Mouse (Mus musculus) erythroid progenitor cell, adult 5-6 weeks (primary cell): ENCODE results near the gene Mfng. TPM values are rescaled to one million over a fixed set of nuclear protein-coding genes. Genes with fewer than 3 reads are reported as not detected.

ENCODE experiments used
- ATAC-seq: replicated peaks from 2 replicates; pipeline ENCODE4 v1.8.0; 2016; ENCODE audit warnings: moderate number of reproducible peaks, mild to moderate bottlenecking, moderate TSS enrichment, inconsistent platforms; ENCODE audit not compliant: poor library complexity, low FRiP score, severe bottlenecking
- total RNA-seq, 2 experiments: library from RNA; stranded (forward) in 1 of 2; stranded (reverse) in 1 of 2; fragments of 150-400 nt in 1 of 2; fragments of 186-747, 209-891 nt in 1 of 2; gene quantifications; 2 replicates each; pipeline versions ENCODE4 v1.2.3 to v1.2.4; 2015 to 2017; ENCODE audit warnings: low replicate concordance in 2 of 2

The Mfng gene
- total RNA-seq, 2 experiments from 2014 or later: 1.7 to 2.3 TPM

DNA sequence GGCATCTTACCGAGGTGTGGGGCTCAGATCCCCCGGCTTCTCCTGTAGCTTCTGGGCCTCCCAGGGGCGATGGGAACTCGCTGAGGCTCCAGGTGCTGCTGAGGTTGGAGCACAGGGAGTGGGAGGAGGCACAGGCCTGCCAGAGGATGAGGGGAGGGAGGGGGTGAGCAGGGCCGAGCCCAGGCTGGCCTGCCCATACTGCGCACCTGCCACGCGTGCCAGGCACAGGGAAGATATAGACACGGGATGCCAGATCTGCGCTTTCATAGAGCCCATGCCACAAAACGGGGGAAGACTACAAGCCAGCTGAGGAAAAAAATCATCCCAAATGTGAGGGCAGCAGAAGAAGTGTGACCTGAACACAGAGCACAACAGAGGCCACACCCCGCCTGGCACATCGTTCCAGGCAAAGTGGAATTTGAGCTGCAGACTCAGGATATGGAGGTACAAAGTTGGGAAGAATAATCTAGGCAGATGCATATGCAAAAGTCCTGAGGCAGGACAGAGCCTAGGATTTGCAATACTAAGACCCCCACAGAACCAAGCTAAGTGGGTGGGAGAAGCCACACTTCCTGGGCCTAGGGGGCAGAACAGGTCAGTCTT, 16.5 kb upstream of the Mfng start:
- ATAC-seq: no peak

DNA sequence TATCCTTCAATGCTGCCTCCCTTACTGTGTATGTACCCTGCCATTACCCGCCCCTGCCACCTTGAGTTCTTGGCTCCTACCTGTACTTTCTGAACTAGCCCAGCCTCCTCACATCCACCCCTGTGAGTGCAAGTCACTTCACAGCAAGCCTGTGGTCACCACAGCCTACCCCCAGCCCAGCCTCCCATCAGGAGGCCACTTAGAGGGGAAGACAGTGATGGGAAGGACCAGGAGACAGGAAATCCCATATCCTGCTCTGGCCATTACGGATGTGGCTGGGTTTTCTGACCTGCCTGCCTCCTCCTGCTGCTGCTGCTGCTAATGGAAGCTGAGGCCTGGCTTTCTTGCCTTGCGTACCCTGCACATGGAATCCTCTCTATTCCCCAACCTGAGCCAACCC, 14.8 kb upstream of the Mfng start:
- ATAC-seq: no peak

DNA sequence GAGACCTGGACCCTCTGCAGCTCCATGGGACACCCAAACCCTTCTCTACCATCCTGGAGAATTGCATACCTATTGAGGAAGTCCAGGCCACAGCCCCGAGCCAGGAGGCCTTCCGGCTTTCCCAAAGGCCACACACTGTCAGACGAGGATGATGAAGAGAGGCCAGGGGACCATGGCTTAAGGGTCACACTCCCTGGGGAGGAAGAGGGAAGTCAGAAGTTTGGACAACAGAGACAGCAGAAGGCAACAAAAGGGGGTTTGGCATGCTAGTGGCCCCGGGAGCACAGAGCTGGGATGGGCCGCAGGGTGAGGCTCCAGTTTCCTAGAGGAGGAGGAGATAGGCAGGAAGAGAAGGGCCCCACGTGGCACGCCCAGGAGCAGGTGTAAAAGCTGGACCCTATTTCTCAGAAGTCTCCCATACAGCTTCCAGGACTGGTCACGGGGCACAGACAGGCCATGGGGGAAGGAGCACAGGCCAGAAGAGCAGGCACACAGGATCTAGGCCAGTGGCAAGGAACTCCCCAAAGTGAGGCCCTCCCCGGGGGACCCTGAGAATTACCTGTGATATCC, 14.1 kb upstream of the Mfng start:
- ATAC-seq: no peak

DNA sequence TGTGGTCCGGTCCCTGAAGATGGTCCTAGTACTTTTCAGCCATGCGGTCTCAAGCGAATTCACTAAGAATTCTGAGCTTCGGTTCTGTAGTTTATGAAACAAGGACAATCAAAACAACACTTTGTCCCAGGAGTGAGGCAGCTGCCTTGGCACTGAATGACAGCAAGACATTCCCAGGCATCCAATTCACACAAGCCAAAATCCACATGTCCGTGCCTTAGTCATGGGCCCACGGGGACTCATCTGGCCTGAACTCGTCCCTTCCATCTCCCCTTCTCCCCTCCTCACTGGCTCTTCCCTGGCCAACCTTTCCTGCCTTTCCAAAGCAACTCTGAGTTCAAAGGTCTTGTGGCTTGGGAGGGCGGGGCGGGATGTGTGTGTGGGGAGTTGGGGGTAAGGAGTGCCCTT, 13.1 kb upstream of the Mfng start:
- no peak for ATAC-seq

DNA sequence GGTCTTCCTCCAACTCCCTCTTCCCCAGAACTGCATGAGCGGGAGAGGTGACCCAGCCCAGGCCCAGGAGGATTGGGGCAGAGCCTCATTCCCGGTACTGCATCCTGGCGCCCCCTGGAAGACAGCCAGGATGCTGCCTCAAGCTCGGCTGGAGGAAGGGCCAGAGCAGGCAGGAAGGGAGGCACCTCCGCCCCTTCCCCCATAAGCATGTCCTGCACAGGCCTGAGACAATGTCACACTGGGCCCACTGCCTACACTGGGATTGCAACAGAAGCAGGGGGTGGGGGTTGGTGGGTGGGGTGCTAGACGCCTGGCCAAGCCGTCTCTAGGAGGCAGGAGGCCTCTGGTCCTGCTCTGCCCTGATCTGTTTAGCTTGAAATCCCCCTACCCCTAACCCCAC, 12.7 kb upstream of the Mfng start:
- no peak for ATAC-seq

DNA sequence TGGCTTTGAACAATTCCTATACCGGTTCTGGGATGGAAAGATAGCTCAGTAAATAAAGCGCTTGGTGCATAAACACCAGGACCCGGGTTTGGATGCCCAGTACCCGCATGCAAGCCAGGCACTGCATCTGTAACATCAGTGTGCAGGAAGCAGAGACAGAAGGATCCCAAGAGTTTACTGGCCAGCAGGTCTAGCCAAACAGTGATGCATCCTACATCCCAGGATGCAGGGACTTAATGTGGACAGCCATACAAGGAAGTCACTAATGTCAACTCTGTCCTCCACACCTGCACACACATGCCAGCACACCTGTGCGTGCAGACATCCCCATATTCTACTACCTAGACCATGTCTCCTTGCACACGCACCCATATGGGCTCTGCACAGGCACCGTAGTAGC, 12.0 kb upstream of the Mfng start:
- no peak for ATAC-seq

DNA sequence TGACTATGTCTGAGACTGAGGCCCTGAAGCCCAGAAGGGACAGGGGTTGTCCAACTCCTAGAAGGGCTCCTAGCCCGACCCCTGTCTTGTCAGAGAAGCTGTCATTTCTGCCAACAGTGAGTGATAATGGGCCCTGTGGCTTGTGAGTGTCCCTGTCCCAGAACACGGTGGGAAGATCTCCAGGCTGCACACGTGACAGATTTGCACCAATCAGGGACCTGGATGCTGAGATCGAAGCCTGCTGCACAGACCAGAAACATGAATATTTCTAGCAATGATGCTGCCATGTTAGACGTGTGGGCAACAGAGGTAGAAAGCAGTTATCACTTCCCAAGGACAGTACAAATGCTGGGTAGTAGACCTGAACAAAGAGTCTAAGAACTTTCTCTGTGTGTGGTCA, 11.2 kb upstream of the Mfng start:
- ATAC-seq: no peak

DNA sequence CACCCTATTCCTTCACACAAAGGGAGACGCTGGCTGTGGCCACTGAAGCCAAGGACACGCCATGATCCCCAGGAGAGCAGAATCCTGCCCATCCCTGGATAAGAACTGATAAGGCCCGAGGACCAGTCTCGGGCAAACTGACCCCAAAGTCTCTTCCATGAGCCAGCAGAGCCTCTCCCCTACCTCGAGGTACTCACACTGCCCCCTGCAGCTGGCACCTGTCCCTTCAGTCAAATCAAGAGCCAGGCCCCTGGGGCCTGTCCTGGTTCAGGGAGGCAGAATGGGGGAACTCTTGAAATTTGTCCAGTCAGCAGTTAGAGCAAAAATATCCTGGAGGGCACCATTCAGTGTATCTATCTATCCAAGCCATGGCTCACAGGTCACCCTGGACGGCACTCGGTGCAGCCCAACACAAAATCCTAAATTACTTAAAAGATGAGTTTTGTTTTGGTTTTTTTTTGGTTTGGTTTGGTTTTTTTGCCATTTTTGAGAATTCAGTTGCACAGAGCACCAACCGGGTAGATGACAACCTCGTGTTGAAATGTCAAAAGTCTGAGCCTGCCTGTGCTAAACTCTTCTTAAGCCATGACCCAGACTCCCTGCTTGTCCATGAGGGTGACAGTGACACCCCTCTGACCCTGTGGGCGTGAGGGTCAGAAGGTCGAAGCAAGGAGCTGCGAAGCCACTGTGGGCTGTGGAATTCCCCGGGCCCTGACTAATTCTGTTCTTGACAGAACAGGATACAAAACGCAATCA, 9.3 kb upstream of the Mfng start:
- no peak for ATAC-seq

DNA sequence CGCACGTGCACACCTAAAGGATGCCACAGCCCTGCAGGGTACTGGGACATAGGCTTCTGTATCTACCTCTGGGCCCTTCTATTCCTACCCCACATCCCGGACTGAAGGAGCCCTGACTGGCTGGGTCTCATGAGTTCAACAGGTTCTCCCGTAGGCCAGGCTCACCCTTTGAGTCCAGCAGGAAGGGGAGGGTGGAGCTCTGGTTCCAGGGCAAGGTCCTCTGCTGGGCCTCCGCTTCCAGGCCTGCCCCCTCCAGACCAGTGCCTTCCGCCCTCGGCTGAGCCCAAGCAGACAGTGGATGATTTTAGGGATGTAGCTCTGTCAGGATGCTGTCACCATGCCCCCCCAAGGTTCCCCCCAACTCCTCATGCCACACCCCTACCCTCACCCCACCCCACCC, 7.6 kb upstream of the Mfng start:
- no peak for ATAC-seq

DNA sequence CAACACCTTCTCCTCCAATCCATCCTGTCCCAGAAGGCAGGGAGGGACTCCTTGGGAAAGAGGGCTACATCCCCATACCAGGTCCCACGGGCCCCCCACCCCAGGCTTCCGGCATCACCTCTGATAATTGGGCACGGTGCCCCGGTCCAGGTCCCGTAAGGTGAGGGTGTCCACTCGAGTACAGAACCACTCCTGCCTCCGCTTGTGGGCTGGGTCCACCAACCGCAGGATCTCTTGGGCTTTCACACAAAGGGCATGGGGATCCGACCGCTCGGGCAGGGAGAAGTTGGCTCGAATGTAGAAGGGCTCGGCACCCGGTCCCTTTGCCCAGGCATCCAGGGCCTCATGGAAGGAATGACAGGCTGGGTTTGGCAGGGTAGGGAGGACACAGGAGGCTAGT, 7.1 kb upstream of the Mfng start:
- ATAC-seq: no peak

DNA sequence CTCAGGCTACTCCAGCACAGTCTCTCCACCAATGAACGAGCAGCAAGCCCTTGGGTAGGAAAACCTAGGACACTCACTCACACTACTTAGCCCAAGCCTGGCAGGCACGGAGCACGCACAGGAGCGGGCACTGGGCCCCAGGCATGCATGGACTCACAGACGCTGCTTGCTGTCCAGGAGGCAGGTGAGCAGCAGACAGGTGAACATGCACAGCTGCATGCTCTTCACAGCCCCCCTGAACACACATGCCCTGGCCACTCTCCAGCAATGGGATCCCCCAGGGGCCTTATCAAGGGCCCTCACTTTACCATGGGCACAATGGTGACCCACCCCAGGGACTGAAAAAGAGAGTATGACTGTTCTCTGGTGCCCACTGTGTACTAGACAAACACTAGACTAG, 6.4 kb upstream of the Mfng start:
- no peak for ATAC-seq

DNA sequence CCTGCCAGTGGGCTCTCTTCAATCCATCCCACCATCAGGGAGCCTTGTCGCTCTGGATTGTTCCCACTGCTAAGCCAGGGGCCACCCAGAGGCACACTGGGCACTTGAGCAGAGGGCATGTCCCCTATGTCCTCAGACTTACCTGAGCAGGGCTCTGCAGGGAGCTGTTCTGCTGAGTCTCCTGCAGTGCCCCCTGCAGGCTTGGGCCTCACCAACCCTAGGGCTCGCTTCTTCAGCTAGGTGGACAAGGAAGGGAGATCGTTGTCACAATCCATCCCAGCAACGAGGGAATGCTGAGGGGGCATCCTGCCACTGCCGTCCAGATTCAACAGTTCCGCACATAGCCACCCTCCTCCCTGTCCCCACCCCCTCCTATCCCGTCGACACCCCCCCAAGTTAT, 6.0 kb upstream of the Mfng start:
- no peak for ATAC-seq

DNA sequence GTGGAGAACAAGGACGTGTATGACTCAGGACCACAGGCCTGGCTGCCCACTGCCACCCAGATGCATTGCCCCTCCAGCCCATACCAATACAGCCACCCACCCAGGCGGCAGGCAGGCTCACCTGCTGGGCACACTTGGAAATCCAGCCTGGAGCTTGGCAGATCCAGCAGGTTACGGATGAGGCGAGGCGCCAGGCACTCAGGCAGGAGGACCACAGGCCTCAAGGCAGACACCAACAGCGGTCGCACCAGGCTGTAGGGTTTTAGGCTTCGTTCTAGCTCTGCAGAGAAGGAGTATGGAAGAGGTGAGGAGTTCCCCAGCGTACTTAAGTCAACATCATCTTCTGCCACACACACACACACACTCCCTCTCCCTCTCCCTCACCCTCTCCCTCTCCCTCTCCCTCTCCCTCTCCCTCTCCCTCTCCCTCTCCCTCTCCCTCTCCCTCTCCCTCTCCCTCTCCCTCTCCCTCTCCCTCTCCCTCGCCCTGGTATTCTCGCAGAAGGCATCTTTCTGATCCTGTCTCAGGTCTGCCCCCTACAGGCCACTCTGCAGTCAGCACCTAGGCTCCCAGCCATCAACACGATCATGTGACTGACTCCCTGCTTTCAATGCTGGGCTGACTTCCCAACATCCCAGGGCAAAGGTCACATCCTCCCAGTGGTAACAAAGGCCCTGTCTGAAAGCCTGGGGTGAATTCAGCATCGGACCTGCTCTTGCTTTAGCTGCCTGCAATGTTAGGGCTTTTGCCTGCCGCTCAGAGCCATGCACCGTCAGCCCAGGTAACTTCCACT, 5.0 kb upstream of the Mfng start:
- 0 out of 2 replicates have a peak, but pooled peaks have one; percentile 27 for ATAC-seq

DNA sequence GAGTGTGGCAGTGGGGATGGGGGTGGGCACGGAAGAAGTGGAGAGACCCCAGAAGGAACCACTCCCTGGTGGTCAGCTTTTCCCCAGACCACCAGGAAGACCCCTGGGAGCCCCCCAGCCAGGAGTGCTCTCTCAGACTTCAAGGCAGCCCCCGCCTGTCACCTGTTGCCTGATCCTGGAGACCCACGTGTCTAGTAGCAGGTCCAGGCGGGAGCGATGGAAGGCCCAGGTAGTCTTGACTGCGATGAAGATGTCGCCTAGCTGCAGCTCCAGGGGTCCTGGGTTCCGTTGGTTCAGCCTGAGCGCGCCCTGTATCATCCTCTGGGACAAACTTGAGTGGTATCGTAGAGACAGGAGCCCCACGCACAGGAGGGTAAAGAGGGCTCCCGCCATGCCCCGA, 419 bp downstream of the Mfng start:
- ATAC-seq: no peak

DNA sequence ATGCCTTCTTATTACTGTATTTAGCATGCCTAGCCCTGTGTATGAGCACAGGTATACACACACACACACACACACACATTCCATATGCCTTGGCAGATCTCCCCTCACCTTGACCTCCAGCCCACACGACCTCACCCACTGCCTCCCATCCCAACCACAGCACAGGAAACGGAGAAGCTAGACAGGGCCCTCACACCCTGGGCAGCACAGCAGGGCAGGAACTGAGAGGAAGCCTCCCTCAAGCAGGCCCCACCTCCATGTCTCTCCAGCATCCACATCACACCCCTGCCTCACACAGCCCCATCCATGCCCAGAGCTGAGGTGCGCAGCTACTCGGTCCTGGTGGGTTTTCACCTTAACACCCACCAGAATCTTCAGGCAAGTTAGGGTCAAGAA, 909 bp downstream of the Mfng start:
- no peak for ATAC-seq

DNA sequence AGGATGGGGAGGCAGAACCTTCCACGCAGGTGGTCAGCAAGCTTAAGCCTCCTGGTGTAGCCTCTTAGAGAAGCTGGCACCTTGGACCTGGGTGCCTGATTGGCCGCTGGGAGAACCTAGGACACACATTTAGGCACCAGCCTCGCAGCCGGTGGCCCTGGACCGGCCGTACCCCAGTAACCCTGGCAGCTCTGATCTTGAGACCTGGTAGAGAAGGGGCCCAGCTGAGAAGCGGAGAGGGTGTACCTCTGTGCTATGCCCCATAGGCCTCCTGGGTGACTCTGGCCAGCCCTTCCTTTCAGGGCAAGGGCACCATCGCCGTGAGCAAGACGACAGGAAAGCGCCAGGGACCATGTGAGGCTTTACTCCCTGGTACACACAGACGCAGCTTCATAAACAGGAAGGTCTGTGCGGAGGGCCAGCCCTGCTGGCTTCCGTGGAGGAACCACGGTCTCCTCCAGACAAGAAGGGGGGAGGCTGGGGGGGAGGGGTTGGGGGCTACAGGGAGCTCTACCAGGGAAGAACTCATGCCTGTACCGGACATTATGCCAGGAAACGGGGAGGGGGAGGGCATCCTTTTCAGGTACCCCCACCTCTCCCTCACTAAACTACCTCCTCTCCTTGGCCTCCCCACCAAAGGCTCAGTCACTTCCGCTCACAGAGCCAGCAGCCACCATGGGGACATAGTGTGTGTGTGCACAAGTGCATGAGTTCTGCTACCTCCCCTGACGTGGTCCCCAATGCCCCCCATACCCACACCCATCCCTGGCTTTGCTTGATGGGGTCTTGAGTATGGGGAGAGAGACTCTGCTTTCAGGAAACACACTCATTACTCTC, 1.5 kb downstream of the Mfng start:
- no peak for ATAC-seq

DNA sequence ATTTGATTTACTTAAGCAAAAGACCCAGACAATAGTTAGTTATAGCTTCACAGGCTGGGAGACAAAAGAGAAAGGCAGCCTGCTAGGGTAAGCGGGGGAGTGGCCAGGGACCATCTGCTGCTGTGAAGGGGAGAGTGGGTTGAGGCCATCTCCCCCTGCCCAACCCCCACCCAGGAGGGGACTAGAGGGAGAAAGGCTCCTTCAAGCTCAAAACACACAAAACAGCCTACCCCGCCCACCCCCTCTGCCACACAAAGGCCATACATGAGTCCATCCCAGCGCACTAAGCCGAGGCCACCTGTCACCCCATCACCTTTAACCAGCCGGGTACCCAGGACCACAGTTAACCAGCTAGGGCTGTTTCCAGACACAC, 2.3 kb downstream of the Mfng start:
- no peak for ATAC-seq

DNA sequence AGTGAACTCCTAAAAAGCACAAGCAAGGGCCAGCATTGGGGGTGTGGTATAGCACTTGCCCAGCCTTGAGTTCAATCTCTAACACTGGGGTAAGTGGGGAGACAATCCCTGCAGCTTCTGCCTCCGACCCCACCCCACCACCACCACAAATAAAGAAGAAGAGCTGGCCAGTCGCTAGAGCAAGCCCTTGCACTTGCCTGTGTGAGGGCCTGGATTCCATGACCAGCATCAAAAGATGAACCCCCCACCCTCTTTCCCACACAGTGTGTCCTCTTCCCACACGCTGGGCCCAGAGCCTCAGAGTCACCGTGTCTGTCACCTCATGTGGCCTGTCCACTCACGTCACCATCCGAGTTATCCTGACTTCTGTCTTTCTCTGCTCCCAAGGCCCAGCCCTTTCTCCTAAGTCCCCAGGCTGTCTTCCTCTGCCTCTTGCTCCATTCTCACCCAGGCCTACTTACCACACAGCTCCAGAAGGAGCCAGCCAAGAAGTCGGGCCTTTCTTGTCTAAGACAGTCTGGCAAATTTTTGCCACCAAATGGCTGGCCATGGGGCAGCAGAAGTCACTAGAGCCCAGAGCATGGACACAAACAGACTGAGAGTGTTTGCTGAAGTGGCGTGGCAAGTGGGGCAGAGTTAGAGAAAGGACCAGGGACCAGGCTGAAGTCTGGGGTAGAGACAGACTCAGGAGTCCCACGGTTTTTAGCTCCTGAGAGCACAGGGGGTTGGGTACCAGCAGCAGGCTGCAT, 2.9 kb downstream of the Mfng start:
- no peak for ATAC-seq

DNA sequence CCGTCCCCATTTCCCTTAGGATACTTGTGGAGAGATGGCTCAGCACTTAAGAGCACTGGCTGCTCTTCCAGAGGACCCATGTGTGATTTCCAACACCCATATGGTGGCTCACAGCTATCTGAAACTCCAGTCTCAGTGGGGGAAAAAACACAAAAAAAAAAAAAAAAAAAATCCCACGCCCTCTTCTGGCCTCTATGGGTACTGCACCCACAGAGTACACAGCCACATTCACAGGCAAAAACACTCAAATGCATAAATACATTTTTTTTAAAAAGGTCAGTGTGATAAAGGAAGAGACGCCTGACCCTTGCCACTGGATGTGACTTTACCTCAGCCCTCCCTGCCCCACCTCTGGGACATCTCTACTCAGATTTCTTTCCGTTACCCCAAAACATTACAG, 4.2 kb downstream of the Mfng start:
- no peak for ATAC-seq
